Comparison of ENCODE assay signal across 23 mouse cellular contexts in the genomic region with DNA sequence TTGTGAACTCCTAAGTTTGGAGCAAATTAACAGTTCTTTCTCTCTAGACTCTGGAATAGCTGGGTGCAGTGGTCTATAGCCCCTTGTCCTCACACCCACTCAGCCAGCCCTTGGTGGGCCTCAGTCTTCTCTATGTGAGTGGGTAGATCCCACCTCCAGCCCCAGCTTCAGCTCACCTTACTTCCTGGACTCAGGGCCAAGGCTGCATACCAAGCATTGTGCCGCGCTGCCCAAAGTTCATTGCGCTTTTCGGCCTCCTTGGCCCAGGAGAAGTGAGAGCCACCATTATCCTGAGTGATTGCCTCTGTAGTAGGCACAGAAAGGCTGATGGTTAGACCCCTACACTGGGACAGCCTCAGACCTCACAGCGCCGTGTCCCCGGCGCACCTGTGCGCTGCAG. TPM values are rescaled to one million over a fixed set of nuclear protein-coding genes. Genes with fewer than 3 reads are reported as not detected.
DNase-seq lines count a peak whose midpoint lies in the region; ATAC-seq and TF ChIP-seq lines count a peak whose summit lies in the region.
"Had no signal": no experiment of that assay in that cellular context is flagged by ENCODE, and none has a peak within 500 bp of the region (broad histone marks: within the 10 kb centered on the region; RNA-seq: fewer than 3 reads in every experiment).

No protein-coding gene starts in this region.

- intact Hi-C loops in heart, postnatal 14 days (cut with DNase I): loop anchor here (1.0 to 5.0 kb wide), 2 partner anchors 13 to 161 kb away; no protein-coding TSS in a partner anchor

- no peak for TF ChIP-seq CTCF in thymus, adult 2 months (IDR thresholded peaks at IDR 0.05; ENCODE audit: borderline replicate concordance, control insufficient read depth, extremely low read depth, insufficient read depth, low read length, poor library complexity)

- ATAC-seq in heart, embryonic 16.5 days (replicated peaks; ENCODE audit: extremely low read depth, insufficient read depth, low FRiP score): no peak
- ATAC-seq: forebrain, embryonic 14.5 days had no signal

- peak overlapping the region; percentile 4; the same call in 1 of the 2 replicates for H3K4me3 ChIP-seq in heart, embryonic 16.5 days (ENCODE audit: low read length)
- no peak overlapping the region for H3K4me3 ChIP-seq in thymus, adult 2 months (ENCODE audit: control insufficient read depth, insufficient read depth, low read length)
- H3K4me3 ChIP-seq: embryonic facial prominence, embryonic 15.5 days; erythroblast, embryonic 14.5 days; forebrain, embryonic 10.5 days; heart, embryonic 10.5 days; hindbrain, embryonic 15.5 days had no signal

- no peak overlapping the region for H3K4me2 ChIP-seq in heart, embryonic 16.5 days (ENCODE audit: low read depth, low read length)
- H3K4me2 ChIP-seq: embryonic facial prominence, embryonic 15.5 days; hindbrain, embryonic 15.5 days had no signal

- no peak for TF ChIP-seq POLR2A in thymus, adult 2 months (IDR thresholded peaks at IDR 0.05; ENCODE audit: control insufficient read depth, extremely low read depth, insufficient read depth, low read length, poor library complexity)

- no peak overlapping the region for H3K9ac ChIP-seq in heart, embryonic 16.5 days (ENCODE audit: low read length)
- H3K9ac ChIP-seq: embryonic facial prominence, embryonic 15.5 days; hindbrain, embryonic 15.5 days had no signal

- no peak for DNase-seq in heart, postnatal 14 days
- DNase-seq in kidney, adult 8-10 months: peak; percentile 57 to 63
- DNase-seq in kidney, postnatal 10 days: no peak
- no peak for DNase-seq in thymus, adult 2 months
- DNase-seq in thymus, postnatal 4 days: no peak
- no peak for DNase-seq in adrenal gland, postnatal 36 days
- DNase-seq: adrenal gland, adult 8-10 months; cerebellum, adult 11 months; cerebellum, adult 8-10 months; cerebellum, postnatal 14 days; embryo, embryonic 11 days; gastrocnemius, postnatal 36 days; heart, adult 18-20 months; heart, postnatal 36 days had no signal

- H3K27ac ChIP-seq in heart, embryonic 16.5 days (ENCODE audit: low read length): no peak overlapping the region
- H3K27ac ChIP-seq in thymus, adult 2 months (ENCODE audit: control insufficient read depth, insufficient read depth, low read length): peak overlapping the region; percentile 19
- H3K27ac ChIP-seq: embryonic facial prominence, embryonic 15.5 days; forebrain, embryonic 10.5 days; heart, embryonic 10.5 days; hindbrain, embryonic 15.5 days had no signal

- H3K9me3 ChIP-seq in heart, embryonic 16.5 days (replicated peaks; ENCODE audit: control insufficient read depth, low read length): no peaks in the 10 kb centered on the region
- H3K9me3 ChIP-seq: embryonic facial prominence, embryonic 15.5 days; forebrain, embryonic 10.5 days; G1E; heart, embryonic 10.5 days; hindbrain, embryonic 15.5 days had no signal

- peaks cover 21% of the 10 kb centered on the region for H3K4me1 ChIP-seq in heart, embryonic 16.5 days (ENCODE audit: control insufficient read depth, insufficient read depth, low read length)
- H3K4me1 ChIP-seq in thymus, adult 2 months (replicated peaks; ENCODE audit: control insufficient read depth, insufficient read depth, low read length): peaks cover 72% of the 10 kb centered on the region

- 92% methylated on average over 9 of the region's 9 CpGs for WGBS in heart, embryonic 16.5 days
- 87% methylated on average over 9 of the region's 9 CpGs for WGBS in thymus, adult 2 months

- peaks cover 2% of the 10 kb centered on the region; the same call in 1 of the 2 replicates for H3K36me3 ChIP-seq in heart, embryonic 16.5 days (ENCODE audit: control insufficient read depth, insufficient read depth)
- H3K36me3 ChIP-seq in thymus, adult 2 months (ENCODE audit: control insufficient read depth, insufficient read depth, low read length): peaks cover 5% of the 10 kb centered on the region; the same call in 1 of the 2 replicates
- H3K36me3 ChIP-seq: embryonic facial prominence, embryonic 15.5 days; hindbrain, embryonic 15.5 days had no signal

- H3K27me3 ChIP-seq in heart, embryonic 16.5 days (ENCODE audit: control insufficient read depth, insufficient read depth, low read length): no peaks in the 10 kb centered on the region
- H3K27me3 ChIP-seq in thymus, adult 2 months (ENCODE audit: control insufficient read depth, insufficient read depth, low read length): no peaks in the 10 kb centered on the region
- H3K27me3 ChIP-seq: embryonic facial prominence, embryonic 15.5 days; hindbrain, embryonic 15.5 days had no signal

RNA-seq across cellular contexts. Expression of gene Ldhd, which starts 2.3 kb away (rescaled TPM):
- polyA plus RNA-seq in heart, embryonic 16.5 days (2015; fragmentation: Nextera tagmentation; extraction: Ambion mirVana): 1.2 TPM in 2 replicates
- total RNA-seq in heart, postnatal 14 days (2021): 10 to 100 TPM; 11.7 to 12.4 TPM
- polyA plus RNA-seq in thymus, adult 2 months (2012; rRNA removed): 10.4 and 10.7 TPM in 2 replicates
- 10 to 100 TPM; 50.1 to 74.8 TPM for total RNA-seq in adrenal gland, postnatal 36 days (2021)
- polyA plus RNA-seq: embryonic facial prominence, embryonic 11.5 days; erythroblast, embryonic 14.5 days; forebrain, embryonic 10.5 days; G1E had no signal

RNA-seq across cellular contexts. Expression of gene Zfp1, which starts 15.3 kb away (rescaled TPM):
- polyA plus RNA-seq in heart, embryonic 16.5 days (2015; fragmentation: Nextera tagmentation; extraction: Ambion mirVana): 15.5 and 16.7 TPM in 2 replicates
- 1 to 10 TPM; 6.9 to 8.2 TPM for total RNA-seq in heart, postnatal 14 days (2021)
- polyA plus RNA-seq in thymus, adult 2 months (2012; rRNA removed): 10.3 and 11.1 TPM in 2 replicates
- total RNA-seq in adrenal gland, postnatal 36 days (2021): 1 to 10 TPM; 7.2 to 8.7 TPM

Comparison
In these comparisons a context has a peak if more than half of its experiments do, and no peak if none do; other contexts are left out.
1. DNase-seq: peak in kidney, adult 8-10 months (2 of 2); none in heart, postnatal 14 days (0 of 2), kidney, postnatal 10 days (single experiment), thymus, adult 2 months (single experiment), thymus, postnatal 4 days (single experiment) and adrenal gland, postnatal 36 days (0 of 2).